Mouse (Mus musculus): Measurements from ENCODE around the gene Syk.

Gene Syk

DNA sequence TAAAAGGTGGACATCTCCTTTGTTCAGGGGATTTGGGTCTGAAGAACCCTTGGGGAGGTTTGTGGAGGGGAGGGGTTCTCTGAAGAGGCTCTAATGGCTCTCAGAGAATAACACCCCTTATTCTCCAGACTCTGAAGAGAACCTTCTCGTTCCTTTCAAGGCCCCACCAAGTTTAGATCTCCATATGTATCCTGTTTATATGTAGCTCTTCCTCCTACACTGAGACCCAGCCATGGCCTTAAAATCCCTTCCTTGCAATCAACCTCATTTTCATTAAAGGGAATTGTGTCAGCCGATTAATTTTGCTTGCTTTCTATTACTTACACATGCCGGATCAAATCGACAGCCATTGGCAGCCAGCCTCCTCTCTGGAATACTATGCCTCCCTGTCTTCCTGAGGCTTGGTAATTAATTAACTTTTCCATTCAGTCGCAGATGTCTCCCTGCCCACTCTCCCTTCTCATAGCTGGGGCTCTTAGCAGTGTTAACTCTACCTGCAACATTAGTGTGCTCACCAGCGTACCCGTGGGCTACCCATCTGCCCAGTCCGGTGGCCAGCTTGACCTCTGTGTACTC lies 13.7 kb upstream of the Syk start:
- no peak for DNase-seq (ENCODE audit: low read depth, low spot score)

GRCm38 (mm10) chr13:52570276-52570675 lies 12.7 kb upstream of the Syk start:
- DNase-seq (ENCODE audit: low read depth, low spot score): no peak

GRCm38 (mm10) chr13:52571591-52572384 lies 11.2 kb upstream of the Syk start:
- DNase-seq (ENCODE audit: low read depth, low spot score): peak; percentile 32

DNA sequence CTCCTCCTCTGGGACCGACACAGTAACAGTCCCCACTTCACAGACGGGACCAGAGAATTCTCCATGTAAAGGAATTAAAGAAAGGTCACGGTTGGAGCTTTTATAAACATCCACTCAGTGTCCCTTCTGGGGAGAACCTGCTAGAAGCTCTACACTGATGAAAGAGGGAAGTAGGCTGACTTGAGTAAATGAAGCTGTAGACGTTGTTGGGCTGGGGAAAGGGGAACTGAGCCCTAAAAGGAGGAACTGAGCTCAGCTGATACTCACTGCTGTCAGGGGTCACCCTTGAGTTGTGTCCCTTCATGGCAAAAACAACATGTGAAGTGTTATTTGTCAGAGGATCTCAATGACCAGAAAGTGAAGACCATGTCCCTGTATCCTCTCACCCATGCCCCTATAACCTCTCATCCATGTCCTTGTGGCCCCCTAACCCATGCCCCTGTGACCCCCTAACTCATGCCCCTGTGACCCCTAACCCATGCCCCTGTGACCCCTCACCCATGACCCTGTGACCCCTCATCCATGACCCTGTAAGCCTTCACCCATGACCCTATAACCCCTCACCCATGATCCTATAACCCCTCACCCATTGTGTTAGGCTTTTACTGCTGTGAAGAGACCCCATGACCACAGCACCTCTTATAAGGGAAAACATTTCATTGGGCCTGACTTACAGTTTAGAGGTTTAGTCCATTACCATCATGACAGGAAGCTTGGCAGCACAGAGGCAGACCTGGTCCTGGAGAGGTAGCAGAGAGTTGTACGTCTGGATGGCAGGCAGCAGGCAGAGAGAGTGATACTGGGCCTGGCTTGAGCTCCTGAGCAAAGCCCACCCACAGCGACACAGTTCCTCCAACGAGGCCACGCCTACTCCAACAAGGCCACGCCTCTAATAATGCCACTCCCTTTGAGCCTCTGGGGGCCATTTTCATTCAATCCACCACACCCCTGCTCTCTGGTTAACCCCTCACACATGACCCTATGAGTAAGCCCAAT lies 10.2 kb upstream of the Syk start:
- peak; percentile 74 for DNase-seq (ENCODE audit: low read depth, low spot score)

GRCm38 (mm10) chr13:52574311-52574710 lies 8.7 kb upstream of the Syk start:
- DNase-seq (ENCODE audit: low read depth, low spot score): no peak

DNA sequence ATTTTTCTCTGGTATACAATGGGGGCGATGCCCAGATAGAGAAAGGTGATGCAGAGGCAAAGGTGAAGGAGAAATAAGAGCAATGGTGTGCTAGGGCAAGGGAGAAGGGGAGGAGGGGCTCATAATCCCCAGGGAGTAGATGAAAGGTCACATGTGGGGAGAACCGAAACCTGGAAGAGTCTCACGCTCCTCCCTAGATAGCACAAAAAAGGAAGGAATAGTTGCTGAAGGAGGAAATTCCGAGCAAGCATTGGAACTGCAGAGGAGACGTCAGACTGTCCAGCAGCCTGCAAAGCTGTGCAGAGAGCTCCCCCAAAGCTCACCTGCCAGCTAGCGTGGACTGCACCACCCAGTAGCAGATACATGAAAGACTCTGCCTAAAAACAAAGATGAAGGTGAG lies 7.5 kb upstream of the Syk start:
- no peak for DNase-seq (ENCODE audit: low read depth, low spot score)

DNA sequence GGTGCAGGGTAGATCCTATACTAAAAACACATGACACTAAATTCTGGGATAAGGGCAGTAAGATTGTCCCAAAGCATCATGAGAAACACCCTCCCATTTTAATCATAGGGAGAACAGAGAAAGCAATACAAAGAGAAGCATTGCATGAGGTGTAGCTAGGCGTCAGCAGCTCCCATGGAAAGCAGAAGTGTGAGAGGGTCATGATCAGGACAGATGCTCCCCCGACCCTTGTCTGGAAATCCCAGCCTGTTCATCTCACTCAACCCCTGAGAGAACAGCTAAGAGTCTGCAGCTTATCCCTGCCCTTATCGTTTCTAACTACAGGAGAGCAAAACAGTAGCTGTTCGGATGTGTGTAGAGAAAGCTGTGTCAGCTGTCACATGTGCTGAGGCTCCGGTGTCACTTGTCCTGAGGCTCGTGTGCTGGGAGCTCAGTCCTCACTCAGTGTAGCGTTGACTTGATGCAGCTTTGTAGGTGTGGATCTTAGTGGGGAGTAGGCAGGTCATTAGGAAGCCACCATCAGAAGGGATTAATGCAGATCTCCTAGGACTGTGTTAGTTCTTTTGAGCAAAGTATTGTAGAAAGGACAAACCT lies 6.9 kb upstream of the Syk start:
- DNase-seq (ENCODE audit: low read depth, low spot score): no peak

- no peak for DNase-seq (ENCODE audit: low read depth, low spot score)
Measured at GRCm38 (mm10) chr13:52576841-52577240, 6.1 kb upstream of the Syk start.

GRCm38 (mm10) chr13:52577326-52577920 lies 5.5 kb upstream of the Syk start:
- DNase-seq (ENCODE audit: low read depth, low spot score): no peak

- no peak for DNase-seq (ENCODE audit: low read depth, low spot score)
Measured at GRCm38 (mm10) chr13:52577939-52578338, 5.0 kb upstream of the Syk start.

- DNase-seq (ENCODE audit: low read depth, low spot score): no peak
Measured at GRCm38 (mm10) chr13:52578776-52579175, 4.2 kb upstream of the Syk start.

- DNase-seq (ENCODE audit: low read depth, low spot score): no peak
Measured at GRCm38 (mm10) chr13:52582506-52582877, 481 bp upstream of the Syk start.

GRCm38 (mm10) chr13:52583943-52584562 lies 1.1 kb downstream of the Syk start:
- DNase-seq (ENCODE audit: low read depth, low spot score): no peak

GRCm38 (mm10) chr13:52584654-52585455 lies 1.9 kb downstream of the Syk start:
- peak; percentile 43 for DNase-seq (ENCODE audit: low read depth, low spot score)

- DNase-seq (ENCODE audit: low read depth, low spot score): peak; percentile 71
Measured at GRCm38 (mm10) chr13:52587761-52588160, 4.8 kb downstream of the Syk start.

DNA sequence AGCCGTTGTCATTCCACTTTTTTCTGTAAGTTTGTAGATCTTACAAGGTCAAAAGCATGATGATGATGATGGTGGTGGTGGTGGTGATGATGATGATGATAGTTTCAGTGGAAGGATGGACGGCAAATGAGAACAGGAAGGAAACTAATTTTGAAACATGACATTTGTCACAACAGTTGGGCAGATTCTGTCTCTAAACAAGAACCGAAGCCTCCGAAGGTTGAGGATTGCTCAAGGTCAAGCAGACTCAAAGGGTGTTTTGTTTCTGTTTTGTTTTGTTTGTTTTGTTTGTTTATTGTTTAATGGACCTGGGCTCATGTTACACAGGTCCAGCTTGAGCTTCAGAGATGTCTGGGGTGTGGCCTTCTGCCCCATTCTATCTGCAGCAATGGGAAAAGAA lies 6.1 kb downstream of the Syk start:
- no peak for DNase-seq (ENCODE audit: low read depth, low spot score)

GRCm38 (mm10) chr13:52591831-52592230 lies 8.9 kb downstream of the Syk start:
- DNase-seq (ENCODE audit: low read depth, low spot score): no peak

DNA sequence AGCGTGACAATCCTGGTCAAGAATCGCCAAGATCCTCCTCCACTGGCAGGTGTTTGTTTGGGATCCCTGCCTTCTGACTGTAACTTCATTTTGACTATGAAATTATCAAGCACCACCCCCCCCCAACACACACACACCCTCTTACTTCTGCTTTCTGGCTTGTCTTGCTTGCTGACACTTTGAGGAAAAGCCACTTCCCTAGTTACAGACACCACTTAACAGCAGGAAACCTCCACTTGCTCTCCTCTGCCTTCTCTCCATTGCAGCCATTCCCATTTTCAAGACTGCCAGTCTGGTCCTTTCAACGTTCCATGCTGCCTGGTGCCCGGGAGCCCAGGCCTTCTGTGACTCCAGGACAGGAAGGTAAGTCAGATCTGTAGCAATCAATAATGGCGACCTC lies 13.7 kb downstream of the Syk start:
- no peak for DNase-seq (ENCODE audit: low read depth, low spot score)

DNA sequence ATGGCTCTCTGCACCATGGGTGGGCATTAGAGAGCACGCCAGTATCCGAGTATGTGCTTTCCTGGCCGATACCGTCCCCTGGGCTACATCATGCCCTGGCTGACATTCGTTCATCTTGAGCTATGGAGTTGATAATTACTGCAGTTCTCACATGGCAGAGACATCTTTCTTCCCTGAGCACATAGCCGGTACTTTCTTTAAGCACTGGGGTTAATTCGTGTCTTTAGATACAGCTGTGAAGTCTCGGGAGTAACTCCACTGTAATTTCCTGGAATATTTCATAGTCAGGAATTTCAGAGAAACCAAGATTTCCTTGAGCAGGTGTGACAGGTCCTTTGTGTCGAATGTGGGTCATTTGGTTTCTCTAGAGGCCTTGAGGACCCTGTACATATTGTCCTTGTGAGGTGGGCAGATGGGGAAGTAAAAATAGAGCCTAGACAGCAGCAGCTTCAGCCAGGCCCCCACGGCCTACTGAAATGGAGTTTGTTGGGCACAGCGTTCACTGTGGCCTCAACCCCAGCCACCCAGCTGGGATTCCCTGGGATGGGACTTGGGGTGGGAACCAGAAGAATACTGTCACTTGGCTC lies 14.2 kb downstream of the Syk start:
- DNase-seq (ENCODE audit: low read depth, low spot score): no peak

- no peak for DNase-seq (ENCODE audit: low read depth, low spot score)
Measured at GRCm38 (mm10) chr13:52598233-52598632, 15.3 kb downstream of the Syk start.

Measured in skeletal muscle tissue, adult 2 months (tissue).